Comparison of ENCODE assay signal across 14 mouse cellular contexts in genomic region chrX:133693037-133693760, GRCm38 (mm10). TPM values are rescaled to one million over a fixed set of nuclear protein-coding genes. Genes with fewer than 3 reads are reported as not detected.
DNase-seq lines count a peak whose midpoint lies in the region.
"Had no signal": no experiment of that assay in that cellular context is flagged by ENCODE, and none has a peak within 500 bp of the region (broad histone marks: within the 10 kb centered on the region; RNA-seq: fewer than 3 reads in every experiment).

No protein-coding gene starts in this region.

- DNase-seq in adrenal gland, postnatal 14 days: peak; percentile 45
- DNase-seq in adrenal gland, adult 18-20 months (ENCODE audit: low spot score in 2 of 2): no peak
- DNase-seq in kidney, postnatal 10 days: peak; percentile 18
- no peak for DNase-seq in kidney, adult 11 months
- peak; percentile 60 for DNase-seq in NIH3T3 (ENCODE audit: low read depth)
- DNase-seq in heart, postnatal 4 days: peak; percentile 57
- DNase-seq in left cerebral cortex, adult 11 months (ENCODE audit: low spot score): no peak
- no peak for DNase-seq in embryo, embryonic 9.5 days (ENCODE audit: extremely low spot score)
- DNase-seq: B cell, adult 2 months; cerebellum, adult 9-10 months; layer of hippocampus, adult 9-11 months; liver, embryonic 13.5 days; lung, postnatal 4 days; right cerebral cortex, postnatal 4 days had no signal

RNA-seq across cellular contexts. Expression of gene Pcdh19, which starts 4.4 kb away (rescaled TPM):
- total RNA-seq in adrenal gland, postnatal 14 days (2021): 8.1 and 8.6 TPM in 2 replicates
- total RNA-seq in adrenal gland, adult 18-20 months (2021): 10 to 100 TPM in 1 of 2 experiments, 1 to 10 TPM in 1; 9.1 to 10.1 TPM
- 10 to 100 TPM; 16.4 to 16.6 TPM for total RNA-seq in heart, postnatal 4 days (2021)

Comparison
In these comparisons a context has a peak if more than half of its experiments do, and no peak if none do; other contexts are left out.
1. DNase-seq: peak in adrenal gland, postnatal 14 days (single experiment), kidney, postnatal 10 days (single experiment), NIH3T3 (single experiment) and heart, postnatal 4 days (single experiment); none in adrenal gland, adult 18-20 months (0 of 2), kidney, adult 11 months (single experiment), left cerebral cortex, adult 11 months (single experiment) and embryo, embryonic 9.5 days (single experiment).